Mouse (Mus musculus): ENCODE data around the gene Klhl28. TPM values are rescaled to one million over a fixed set of nuclear protein-coding genes. Genes with fewer than 3 reads are reported as not detected.

The Klhl28 gene
- total and polyA plus RNA-seq, 2 experiments from 2014 or later, result 26.4 to 27.4 TPM

DNA sequence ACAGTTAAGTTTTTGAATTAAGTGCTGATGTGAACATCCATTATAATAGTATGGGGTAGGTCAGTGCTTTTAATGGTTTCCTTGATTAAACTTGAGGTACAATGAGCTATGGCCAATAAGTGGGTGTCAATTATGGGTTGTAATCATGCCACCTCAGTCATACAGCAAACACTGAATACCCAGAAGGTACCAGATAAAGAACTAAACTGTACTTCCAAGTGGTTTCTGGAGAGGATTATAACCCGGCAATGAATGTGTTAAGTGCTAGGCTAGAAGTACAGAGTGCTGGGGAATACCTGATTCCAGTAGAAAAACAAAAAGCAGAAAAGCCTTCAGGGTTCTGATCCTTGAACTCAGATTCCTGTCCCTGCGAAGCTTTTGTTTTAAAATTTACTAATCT lies 2.7 kb upstream of the Klhl28 start:
- H3K9ac ChIP-seq, result peak overlapping the region; percentile 72; the same call in 1 of the 2 replicates
- TF ChIP-seq CTCF (IDR thresholded peaks at IDR 0.05; ENCODE audit: low read depth), result no peak

DNA sequence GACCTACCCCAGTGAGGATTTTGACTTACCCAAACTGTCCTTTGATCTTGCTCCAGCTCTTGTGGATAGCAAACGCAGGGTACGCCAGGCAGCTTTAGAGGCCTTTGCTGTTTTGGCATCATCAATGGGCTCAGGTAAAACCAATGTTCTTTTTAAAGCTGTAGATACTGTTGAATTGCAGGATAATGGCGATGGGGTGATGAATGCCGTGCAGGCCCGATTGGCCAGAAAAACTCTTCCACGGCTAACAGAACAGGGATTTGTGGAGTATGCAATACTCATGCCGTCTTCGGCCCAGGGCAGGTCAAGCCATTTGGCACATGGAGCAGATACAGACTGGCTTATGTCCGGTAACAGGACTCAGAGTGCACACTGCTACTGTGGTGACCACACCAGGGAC lies 2.1 kb upstream of the Klhl28 start:
- TF ChIP-seq CTCF (IDR thresholded peaks at IDR 0.05; ENCODE audit: low read depth), result no peak
- Histone ChIP-seq H3K36me3 (ENCODE audit: insufficient read depth) (no peaks in the 10 kb centered on the region), H3K9me3 (ENCODE audit: low read length) (no peaks in the 10 kb centered on the region), H3K4me3 (ENCODE audit: low read depth, low read length) (peak overlapping the region; percentile 68), H3K27ac (ENCODE audit: low read depth, low read length) (no peak overlapping the region), H3K4me1 (ENCODE audit: insufficient read depth) (peaks cover 33% of the 10 kb centered on the region), H3K9ac (peak overlapping the region; percentile 72), H3K27me3 (ENCODE audit: insufficient read depth, low read length) (no peaks in the 10 kb centered on the region), H3K4me2 (ENCODE audit: low read depth) (peak overlapping the region; percentile 72)
- ATAC-seq, result no peak
- 0% methylated on average over 9 of the region's 9 CpGs for WGBS
- no peak for DNase-seq

More for the DNA sequence above, 2.7 kb upstream of the Klhl28 start:
- no peak overlapping the region for H3K27ac ChIP-seq (ENCODE audit: low read depth, low read length)
- peak overlapping the region; percentile 72 for H3K4me2 ChIP-seq (ENCODE audit: low read depth)
- WGBS, result 0% methylated on average over 2 of the region's 2 CpGs
- H3K4me1 ChIP-seq (ENCODE audit: insufficient read depth), result peaks cover 33% of the 10 kb centered on the region
- no peaks in the 10 kb centered on the region for H3K27me3 ChIP-seq (ENCODE audit: insufficient read depth, low read length)
- no peak for ATAC-seq
- H3K4me3 ChIP-seq (ENCODE audit: low read depth, low read length), result peak overlapping the region; percentile 68
- no peak for DNase-seq
- no peaks in the 10 kb centered on the region for H3K9me3 ChIP-seq (ENCODE audit: low read length)
- no peaks in the 10 kb centered on the region for H3K36me3 ChIP-seq (ENCODE audit: insufficient read depth)

DNA sequence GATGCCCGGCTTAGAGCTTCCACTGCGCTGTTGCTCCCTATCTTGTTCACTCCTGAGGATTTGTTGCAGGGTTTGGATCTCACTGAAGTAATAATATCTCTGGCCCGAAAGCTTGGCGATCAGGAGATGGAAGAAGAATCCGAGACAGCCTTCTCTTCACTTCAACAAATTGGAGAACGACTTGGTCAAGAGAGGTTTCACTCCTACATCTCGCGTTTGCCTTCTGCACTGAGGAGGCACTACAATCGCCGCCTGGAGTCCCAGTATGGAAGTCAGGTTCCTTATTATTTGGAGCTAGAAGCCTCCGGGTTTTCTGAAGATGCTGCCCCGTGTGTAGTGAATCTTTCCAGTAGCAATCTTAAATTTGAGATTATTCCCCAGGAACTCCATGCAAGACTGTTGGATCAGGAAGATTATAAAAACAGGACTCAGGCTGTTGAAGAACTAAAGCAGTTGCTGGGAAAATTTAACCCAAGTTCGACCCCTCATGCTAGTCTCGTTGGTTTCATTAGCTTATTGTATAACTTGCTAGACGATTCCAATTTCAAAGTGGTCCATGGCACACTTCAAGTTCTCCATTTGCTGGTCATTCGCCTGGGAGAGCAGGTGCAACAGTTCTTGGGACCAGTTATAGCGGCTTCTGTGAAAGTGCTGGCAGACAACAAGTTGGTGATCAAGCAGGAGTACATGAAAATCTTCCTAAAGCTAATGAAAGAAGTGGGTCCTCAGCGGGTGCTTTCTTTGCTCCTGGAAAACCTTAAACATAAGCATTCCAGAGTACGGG lies 1.5 kb upstream of the Klhl28 start:
- TF ChIP-seq CTCF (IDR thresholded peaks at IDR 0.05; ENCODE audit: low read depth), result no peak
- Histone ChIP-seq H3K4me2 (ENCODE audit: low read depth) (peak overlapping the region; percentile 72), H3K36me3 (ENCODE audit: insufficient read depth) (no peaks in the 10 kb centered on the region), H3K27ac (ENCODE audit: low read depth, low read length) (peak overlapping the region; percentile 92), H3K4me3 (ENCODE audit: low read depth, low read length) (peak overlapping the region; percentile 68), H3K27me3 (ENCODE audit: insufficient read depth, low read length) (no peaks in the 10 kb centered on the region), H3K9me3 (ENCODE audit: low read length) (no peaks in the 10 kb centered on the region), H3K4me1 (ENCODE audit: insufficient read depth) (peaks cover 28% of the 10 kb centered on the region), H3K9ac (peak overlapping the region; percentile 72)
- DNase-seq (no peak), ATAC-seq (no peak)
- 2% methylated on average over 19 of the region's 19 CpGs for WGBS

DNA sequence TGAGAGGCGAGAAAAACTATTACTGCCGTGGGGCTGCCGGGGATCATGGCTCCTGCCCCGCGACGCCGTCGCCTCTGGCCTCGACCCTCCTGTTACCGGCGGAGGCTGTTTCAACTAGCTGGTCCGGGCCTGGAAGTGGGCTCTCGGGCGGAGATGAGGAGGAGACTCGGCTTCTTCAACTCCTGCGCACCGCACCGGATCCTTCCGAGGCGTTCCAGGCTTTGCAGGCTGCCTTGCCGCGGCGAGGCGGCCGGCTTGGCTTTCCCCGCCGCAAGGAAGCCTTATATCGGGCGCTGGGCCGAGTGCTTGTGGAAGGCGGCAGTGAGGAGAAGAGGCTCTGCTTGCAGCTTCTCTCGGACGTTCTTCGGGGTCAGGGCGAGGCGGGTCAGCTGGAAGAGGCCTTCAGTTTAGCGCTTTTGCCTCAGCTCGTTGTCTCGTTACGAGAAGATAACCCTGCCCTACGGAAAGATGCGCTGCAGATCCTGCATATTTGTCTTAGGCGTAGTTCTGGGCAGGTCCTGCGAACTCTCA lies 832 bp upstream of the Klhl28 start:
- Histone ChIP-seq H3K9ac (peak overlapping the region; percentile 72), H3K27ac (ENCODE audit: low read depth, low read length) (peak overlapping the region; percentile 92), H3K4me1 (ENCODE audit: insufficient read depth) (peaks cover 28% of the 10 kb centered on the region), H3K9me3 (ENCODE audit: low read length) (no peaks in the 10 kb centered on the region), H3K36me3 (ENCODE audit: insufficient read depth) (no peaks in the 10 kb centered on the region), H3K4me2 (ENCODE audit: low read depth) (peak overlapping the region; percentile 72), H3K27me3 (ENCODE audit: insufficient read depth, low read length) (no peaks in the 10 kb centered on the region), H3K4me3 (ENCODE audit: low read depth, low read length) (peak overlapping the region; percentile 68)
- peak; percentile 15 for ATAC-seq
- TF ChIP-seq CTCF (IDR thresholded peaks at IDR 0.05; ENCODE audit: low read depth), result no peak
- WGBS, result 1% methylated on average over 44 of the region's 44 CpGs
- DNase-seq, result peak; percentile 67

DNA sequence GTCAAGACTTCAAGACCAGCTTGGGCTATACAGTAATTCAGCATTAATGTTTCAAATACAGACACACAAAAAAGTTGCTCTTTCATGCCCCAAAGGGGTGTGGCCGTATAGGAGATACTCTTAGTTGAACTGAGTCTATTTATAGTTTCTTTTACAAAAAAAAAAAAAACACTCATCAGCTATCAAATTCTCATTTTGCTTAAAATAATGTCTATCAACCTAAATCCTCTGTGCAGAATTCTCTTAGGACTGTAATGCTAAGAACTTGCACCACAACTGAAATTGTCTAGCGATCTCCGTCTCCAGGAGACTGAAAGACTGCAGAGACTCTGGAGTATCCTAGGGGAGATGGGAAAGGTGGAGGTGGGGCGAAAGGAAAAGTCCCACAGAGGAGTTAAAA lies 774 bp downstream of the Klhl28 start:
- no peak for DNase-seq
- no peaks in the 10 kb centered on the region for H3K27me3 ChIP-seq (ENCODE audit: insufficient read depth, low read length)
- H3K4me2 ChIP-seq (ENCODE audit: low read depth), result peak overlapping the region; percentile 71
- peaks cover 15% of the 10 kb centered on the region for H3K4me1 ChIP-seq (ENCODE audit: insufficient read depth)
- ATAC-seq, result no peak
- peak overlapping the region; percentile 68 for H3K4me3 ChIP-seq (ENCODE audit: low read depth, low read length)
- TF ChIP-seq CTCF (IDR thresholded peaks at IDR 0.05; ENCODE audit: low read depth), result no peak
- H3K36me3 ChIP-seq (ENCODE audit: insufficient read depth), result no peaks in the 10 kb centered on the region
- 25% methylated on average over 4 of the region's 4 CpGs for WGBS
- no peak overlapping the region for H3K27ac ChIP-seq (ENCODE audit: low read depth, low read length)
- H3K9me3 ChIP-seq (ENCODE audit: low read length), result no peaks in the 10 kb centered on the region
- H3K9ac ChIP-seq, result peak overlapping the region; percentile 54

DNA sequence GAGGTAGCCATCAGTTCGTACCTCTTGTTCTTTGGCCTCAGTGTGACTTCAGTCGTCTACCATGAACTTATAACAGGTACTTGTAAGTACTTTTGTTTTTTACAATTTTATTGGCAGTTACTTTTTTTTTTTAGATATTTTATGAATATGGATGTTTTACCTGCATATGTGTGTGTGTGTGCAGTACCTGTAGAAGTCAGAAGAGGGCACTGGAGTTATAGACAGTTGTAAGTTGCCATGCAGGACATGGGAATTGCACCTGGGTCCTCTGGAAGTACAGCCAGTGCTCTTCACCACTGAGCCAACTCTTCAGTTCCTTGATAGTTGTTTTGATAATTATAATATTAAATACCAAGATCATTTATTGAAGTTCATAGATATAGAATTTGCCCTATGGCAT lies 27.8 kb downstream of the Klhl28 start:
- WGBS, result 92% methylated on average over 2 of the region's 2 CpGs
- H3K4me3 ChIP-seq (ENCODE audit: low read depth, low read length), result no peak overlapping the region

More for the DNA sequence above, 27.8 kb downstream of the Klhl28 start:
- ATAC-seq, result no peak
- Histone ChIP-seq H3K9me3 (ENCODE audit: low read length) (no peaks in the 10 kb centered on the region), H3K27me3 (ENCODE audit: insufficient read depth, low read length) (no peaks in the 10 kb centered on the region), H3K4me1 (ENCODE audit: insufficient read depth) (no peaks in the 10 kb centered on the region), H3K36me3 (ENCODE audit: insufficient read depth) (0 out of 2 replicates have a peak, but pooled peaks cover 3% of the 10 kb centered on the region), H3K9ac (no peak overlapping the region), H3K4me2 (ENCODE audit: low read depth) (no peak overlapping the region), H3K27ac (ENCODE audit: low read depth, low read length) (no peak overlapping the region)
- no peak; the same call in 1 of the 2 replicates for TF ChIP-seq CTCF (IDR thresholded peaks at IDR 0.05; ENCODE audit: low read depth)
- no peak for DNase-seq

Measured in forebrain, postnatal 0 days (tissue).